ENCODE assay signal across 31 mouse cellular contexts in genomic region chr12:79380190-79380589, GRCm38 (mm10).
DNase-seq lines count a peak whose midpoint lies in the region; ATAC-seq lines count a peak whose summit lies in the region.
"Had no signal": no experiment of that assay in that cellular context is flagged by ENCODE, and none has a peak within 500 bp of the region (broad histone marks: within the 10 kb centered on the region; RNA-seq: fewer than 3 reads in every experiment).

No protein-coding gene starts in this region.

- H3K36me3 ChIP-seq in forebrain, embryonic 14.5 days (ENCODE audit: control insufficient read depth, insufficient read depth, low read length), result no peaks in the 10 kb centered on the region
- no peaks in the 10 kb centered on the region for H3K36me3 ChIP-seq in forebrain, embryonic 16.5 days (ENCODE audit: control insufficient read depth, insufficient read depth)
- H3K36me3 ChIP-seq in lung, embryonic 16.5 days (ENCODE audit: control insufficient read depth, insufficient read depth, low read length), result no peaks in the 10 kb centered on the region
- no peaks in the 10 kb centered on the region for H3K36me3 ChIP-seq in embryonic facial prominence, embryonic 10.5 days (replicated peaks)
- no peaks in the 10 kb centered on the region for H3K36me3 ChIP-seq in intestine, embryonic 15.5 days
- H3K36me3 ChIP-seq: embryonic facial prominence, embryonic 12.5 days; embryonic facial prominence, embryonic 15.5 days; forebrain, embryonic 12.5 days; heart, embryonic 12.5 days; heart, embryonic 15.5 days; hindbrain, embryonic 10.5 days; hindbrain, embryonic 13.5 days had no signal

- no peak overlapping the region for H3K4me3 ChIP-seq in forebrain, embryonic 14.5 days (ENCODE audit: low read depth, low read length)
- H3K4me3 ChIP-seq in forebrain, embryonic 16.5 days (replicated peaks; ENCODE audit: low read length), result no peak overlapping the region
- H3K4me3 ChIP-seq in lung, embryonic 16.5 days (ENCODE audit: low read length), result no peak overlapping the region
- no peak overlapping the region for H3K4me3 ChIP-seq in embryonic facial prominence, embryonic 10.5 days
- no peak overlapping the region for H3K4me3 ChIP-seq in intestine, embryonic 15.5 days (replicated peaks)
- H3K4me3 ChIP-seq: embryonic facial prominence, embryonic 12.5 days; embryonic facial prominence, embryonic 15.5 days; forebrain, embryonic 12.5 days; gastrocnemius, adult 2 months; heart, embryonic 12.5 days; heart, embryonic 15.5 days; hindbrain, embryonic 10.5 days; hindbrain, embryonic 13.5 days had no signal

- no peaks in the 10 kb centered on the region for H3K27me3 ChIP-seq in forebrain, embryonic 14.5 days (replicated peaks; ENCODE audit: control insufficient read depth, insufficient read depth, low read length)
- H3K27me3 ChIP-seq in forebrain, embryonic 16.5 days (replicated peaks; ENCODE audit: control insufficient read depth, insufficient read depth, low read length), result no peaks in the 10 kb centered on the region
- H3K27me3 ChIP-seq in lung, embryonic 16.5 days (ENCODE audit: control insufficient read depth, insufficient read depth, low read depth, low read length), result no peaks in the 10 kb centered on the region
- no peaks in the 10 kb centered on the region for H3K27me3 ChIP-seq in embryonic facial prominence, embryonic 10.5 days (replicated peaks; ENCODE audit: low read depth, poor library complexity, severe bottlenecking)
- no peaks in the 10 kb centered on the region for H3K27me3 ChIP-seq in intestine, embryonic 15.5 days (replicated peaks)
- H3K27me3 ChIP-seq: CH12.LX; embryonic facial prominence, embryonic 12.5 days; embryonic facial prominence, embryonic 15.5 days; forebrain, embryonic 12.5 days; heart, embryonic 12.5 days; heart, embryonic 15.5 days; hindbrain, embryonic 13.5 days had no signal

- 44% methylated on average over 1 of the region's 1 CpGs for WGBS in forebrain, embryonic 14.5 days
- WGBS in forebrain, embryonic 16.5 days, result 35% methylated on average over 1 of the region's 1 CpGs
- 59% methylated on average over 1 of the region's 1 CpGs for WGBS in lung, embryonic 16.5 days
- WGBS in embryonic facial prominence, embryonic 10.5 days, result 68% methylated on average over 1 of the region's 1 CpGs
- WGBS in intestine, embryonic 15.5 days, result 80% methylated on average over 1 of the region's 1 CpGs

- H3K4me1 ChIP-seq in forebrain, embryonic 14.5 days (ENCODE audit: control insufficient read depth, insufficient read depth, low read length), result peaks cover 4% of the 10 kb centered on the region; the same call in 1 of the 2 replicates
- 0 out of 2 replicates have a peak, but pooled peaks cover 2% of the 10 kb centered on the region for H3K4me1 ChIP-seq in forebrain, embryonic 16.5 days (replicated peaks; ENCODE audit: control insufficient read depth, insufficient read depth, low read length)
- H3K4me1 ChIP-seq in lung, embryonic 16.5 days (replicated peaks; ENCODE audit: control insufficient read depth, insufficient read depth, low read length), result peaks cover 17% of the 10 kb centered on the region
- peaks cover 63% of the 10 kb centered on the region for H3K4me1 ChIP-seq in embryonic facial prominence, embryonic 10.5 days
- peaks cover 7% of the 10 kb centered on the region for H3K4me1 ChIP-seq in intestine, embryonic 15.5 days (replicated peaks)
- H3K4me1 ChIP-seq: hindbrain, embryonic 13.5 days had no signal

- no peaks in the 10 kb centered on the region for H3K9me3 ChIP-seq in forebrain, embryonic 14.5 days (replicated peaks; ENCODE audit: control insufficient read depth, low read length)
- H3K9me3 ChIP-seq in forebrain, embryonic 16.5 days (ENCODE audit: control insufficient read depth, low read length), result no peaks in the 10 kb centered on the region
- H3K9me3 ChIP-seq in lung, embryonic 16.5 days (ENCODE audit: control insufficient read depth, low read length), result no peaks in the 10 kb centered on the region
- no peaks in the 10 kb centered on the region for H3K9me3 ChIP-seq in embryonic facial prominence, embryonic 10.5 days
- no peaks in the 10 kb centered on the region for H3K9me3 ChIP-seq in intestine, embryonic 15.5 days
- H3K9me3 ChIP-seq: embryonic facial prominence, embryonic 12.5 days; embryonic facial prominence, embryonic 15.5 days; forebrain, embryonic 12.5 days; G1E; heart, embryonic 12.5 days; heart, embryonic 15.5 days; hindbrain, embryonic 10.5 days; hindbrain, embryonic 13.5 days had no signal

- peak; percentile 51 for DNase-seq in forebrain, embryonic 14.5 days (ENCODE audit: low spot score)
- DNase-seq in lung, postnatal 14 days, result no peak
- peak; percentile 38 for DNase-seq in NIH3T3 (ENCODE audit: low read depth)
- DNase-seq in embryonic facial prominence, embryonic 10.5 days (ENCODE audit: low spot score), result no peak
- DNase-seq: adrenal gland, adult 8-10 months; adrenal gland, postnatal 25 days; B cell, adult 2 months; cerebellum, adult 18-20 months; cerebellum, adult 9-10 months; cerebellum, postnatal 14 days; forebrain, postnatal 0 days; gastrocnemius, adult 2 months; gastrocnemius, postnatal 14 days; heart, adult 18-20 months; heart, postnatal 10 days; heart, postnatal 36 days had no signal

- ATAC-seq in forebrain, embryonic 14.5 days, result no peak
- no peak for ATAC-seq in forebrain, embryonic 16.5 days
- ATAC-seq in lung, embryonic 16.5 days (ENCODE audit: low read depth), result peak; percentile 65; the same call in 1 of the 2 replicates
- peak; percentile 56 for ATAC-seq in granulocyte monocyte progenitor cell, adult 5-6 weeks (replicated peaks; ENCODE audit: poor library complexity, severe bottlenecking)
- no peak for ATAC-seq in intestine, embryonic 15.5 days
- ATAC-seq: activated CD4-positive, CD25-positive, alpha-beta regulatory T cell, adult 4 months; forebrain, postnatal 0 days; hindbrain, embryonic 16.5 days had no signal

- H3K4me2 ChIP-seq in forebrain, embryonic 14.5 days (ENCODE audit: low read length), result no peak overlapping the region
- no peak overlapping the region for H3K4me2 ChIP-seq in forebrain, embryonic 16.5 days (ENCODE audit: low read length)
- H3K4me2 ChIP-seq in lung, embryonic 16.5 days (ENCODE audit: low read depth, low read length), result no peak overlapping the region
- H3K4me2 ChIP-seq in intestine, embryonic 15.5 days (replicated peaks), result no peak overlapping the region
- H3K4me2 ChIP-seq: embryonic facial prominence, embryonic 12.5 days; embryonic facial prominence, embryonic 15.5 days; forebrain, embryonic 12.5 days; heart, embryonic 12.5 days; heart, embryonic 15.5 days; hindbrain, embryonic 13.5 days had no signal

- no peak overlapping the region for H3K9ac ChIP-seq in forebrain, embryonic 14.5 days (ENCODE audit: low read length)
- no peak overlapping the region for H3K9ac ChIP-seq in forebrain, embryonic 16.5 days (replicated peaks; ENCODE audit: low read depth, low read length)
- H3K9ac ChIP-seq in lung, embryonic 16.5 days (ENCODE audit: low read length), result no peak overlapping the region
- H3K9ac ChIP-seq in intestine, embryonic 15.5 days, result no peak overlapping the region
- H3K9ac ChIP-seq: embryonic facial prominence, embryonic 12.5 days; embryonic facial prominence, embryonic 15.5 days; forebrain, embryonic 12.5 days; forebrain, postnatal 0 days; heart, embryonic 12.5 days; heart, embryonic 15.5 days; hindbrain, embryonic 13.5 days had no signal

- H3K27ac ChIP-seq in forebrain, embryonic 14.5 days (ENCODE audit: low read depth, low read length), result no peak overlapping the region
- no peak overlapping the region for H3K27ac ChIP-seq in forebrain, embryonic 16.5 days (ENCODE audit: low read length)
- H3K27ac ChIP-seq in lung, embryonic 16.5 days (ENCODE audit: low read length), result peak overlapping the region; percentile 34; the same call in 1 of the 2 replicates
- H3K27ac ChIP-seq in embryonic facial prominence, embryonic 10.5 days (replicated peaks), result no peak overlapping the region
- H3K27ac ChIP-seq in intestine, embryonic 15.5 days, result no peak overlapping the region
- H3K27ac ChIP-seq: embryonic facial prominence, embryonic 12.5 days; embryonic facial prominence, embryonic 15.5 days; forebrain, embryonic 12.5 days; gastrocnemius, adult 2 months; heart, embryonic 15.5 days; hindbrain, embryonic 10.5 days; hindbrain, embryonic 13.5 days had no signal

Comparison
In these comparisons a context has a peak if more than half of its experiments do, and no peak if none do; other contexts are left out.
1. ATAC-seq: peak in lung, embryonic 16.5 days (single experiment) and granulocyte monocyte progenitor cell, adult 5-6 weeks (single experiment); none in forebrain, embryonic 14.5 days (single experiment), forebrain, embryonic 16.5 days (single experiment) and intestine, embryonic 15.5 days (single experiment).
2. DNase-seq: peak in forebrain, embryonic 14.5 days (single experiment) and NIH3T3 (single experiment); none in lung, postnatal 14 days (single experiment) and embryonic facial prominence, embryonic 10.5 days (single experiment).